Mouse (Mus musculus): ENCODE results near the gene Olfr466. TPM values are rescaled to one million over a fixed set of nuclear protein-coding genes. Genes with fewer than 3 reads are reported as not detected.

Gene Olfr466
- not detected in 2 replicates for polyA plus RNA-seq (2011; ENCODE audit: insufficient read length, low read depth, missing spikeins)

GRCm38 (mm10) chr13:65149940-65150339 lies at the start of gene Olfr466:
Gene Olfr466 (plus strand): TSS chr13:65150240.
- H3K4me1 ChIP-seq (ENCODE audit: control insufficient read depth, insufficient read depth, low read length): no peaks in the 10 kb centered on the region
- H3K27ac ChIP-seq (ENCODE audit: insufficient read depth, low read length): no peak within 1 kb of the TSS
- TF ChIP-seq POLR2A (IDR thresholded peaks at IDR 0.05; ENCODE audit: low read depth, low read length): no peak
- TF ChIP-seq CTCF (IDR thresholded peaks at IDR 0.05; ENCODE audit: borderline replicate concordance, insufficient read depth, low read length): no peak
- H3K4me3 ChIP-seq (ENCODE audit: insufficient read depth, low read length): no peak within 1 kb of the TSS

GRCm38 (mm10) chr13:65100678-65101077 lies 49.4 kb upstream of the Olfr466 start:
- no peak overlapping the region for H3K27ac ChIP-seq (ENCODE audit: insufficient read depth, low read length)
- no peak overlapping the region for H3K4me3 ChIP-seq (ENCODE audit: insufficient read depth, low read length)
- no peak for TF ChIP-seq CTCF (IDR thresholded peaks at IDR 0.05; ENCODE audit: borderline replicate concordance, insufficient read depth, low read length)
- no peak for TF ChIP-seq POLR2A (IDR thresholded peaks at IDR 0.05; ENCODE audit: low read depth, low read length)
- H3K4me1 ChIP-seq (ENCODE audit: control insufficient read depth, insufficient read depth, low read length): no peaks in the 10 kb centered on the region

- no peak overlapping the region for H3K27ac ChIP-seq (ENCODE audit: insufficient read depth, low read length)
- H3K4me3 ChIP-seq (ENCODE audit: insufficient read depth, low read length): no peak overlapping the region
- no peaks in the 10 kb centered on the region for H3K4me1 ChIP-seq (ENCODE audit: control insufficient read depth, insufficient read depth, low read length)
- no peak for TF ChIP-seq CTCF (IDR thresholded peaks at IDR 0.05; ENCODE audit: borderline replicate concordance, insufficient read depth, low read length)
- no peak for TF ChIP-seq POLR2A (IDR thresholded peaks at IDR 0.05; ENCODE audit: low read depth, low read length)
These were observed 48.8 kb upstream of the Olfr466 start for GRCm38 (mm10) chr13:65101232-65101631.

DNA sequence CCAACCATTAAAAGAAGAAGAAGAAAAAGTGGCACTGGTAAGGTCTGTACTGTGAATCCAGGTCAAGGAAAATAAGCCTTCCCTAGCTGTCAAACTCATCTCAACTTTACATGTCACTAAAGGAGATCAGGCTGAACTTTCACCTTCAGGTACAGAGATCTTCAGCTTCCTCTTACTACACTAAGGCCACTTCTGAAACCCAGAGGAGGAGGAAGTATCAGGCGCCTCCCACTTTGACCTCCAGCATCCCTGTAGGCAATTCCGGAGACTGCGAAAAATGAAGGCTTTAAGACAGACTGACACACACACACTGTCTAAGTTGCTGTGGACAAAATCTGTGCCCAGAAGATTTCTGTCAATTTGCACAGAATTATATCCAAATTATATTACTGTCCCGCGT lies 38.1 kb upstream of the Olfr466 start:
- H3K4me3 ChIP-seq (ENCODE audit: insufficient read depth, low read length): peak overlapping the region; percentile 81
- H3K4me1 ChIP-seq (ENCODE audit: control insufficient read depth, insufficient read depth, low read length): no peaks in the 10 kb centered on the region
- TF ChIP-seq POLR2A (IDR thresholded peaks at IDR 0.05; ENCODE audit: low read depth, low read length) (no peak), CTCF (IDR thresholded peaks at IDR 0.05; ENCODE audit: borderline replicate concordance, insufficient read depth, low read length) (no peak)
- H3K27ac ChIP-seq (ENCODE audit: insufficient read depth, low read length): peak overlapping the region; percentile 55

GRCm38 (mm10) chr13:65112459-65113110 lies 37.5 kb upstream of the Olfr466 start, which contains the start of gene Mfsd14b:
Gene Mfsd14b (minus strand): TSS chr13:65112975.
- Histone ChIP-seq H3K4me3 (ENCODE audit: insufficient read depth, low read length) (peak within 1 kb of the TSS; percentile 81), H3K4me1 (ENCODE audit: control insufficient read depth, insufficient read depth, low read length) (no peaks in the 10 kb centered on the region), H3K27ac (ENCODE audit: insufficient read depth, low read length) (peak within 1 kb of the TSS; percentile 55)
- TF ChIP-seq POLR2A (IDR thresholded peaks at IDR 0.05; ENCODE audit: low read depth, low read length) (peak; percentile 82), CTCF (IDR thresholded peaks at IDR 0.05; ENCODE audit: borderline replicate concordance, insufficient read depth, low read length) (no peak)

GRCm38 (mm10) chr13:65113239-65113638 lies 36.8 kb upstream of the Olfr466 start:
- H3K4me3 ChIP-seq (ENCODE audit: insufficient read depth, low read length): peak overlapping the region; percentile 81; the same call in 1 of the 2 replicates
- no peak overlapping the region; the same call in 1 of the 2 replicates for H3K27ac ChIP-seq (ENCODE audit: insufficient read depth, low read length)
- no peak for TF ChIP-seq CTCF (IDR thresholded peaks at IDR 0.05; ENCODE audit: borderline replicate concordance, insufficient read depth, low read length)
- TF ChIP-seq POLR2A (IDR thresholded peaks at IDR 0.05; ENCODE audit: low read depth, low read length): no peak
- H3K4me1 ChIP-seq (ENCODE audit: control insufficient read depth, insufficient read depth, low read length): no peaks in the 10 kb centered on the region

GRCm38 (mm10) chr13:65120984-65121383 lies 29.1 kb upstream of the Olfr466 start:
- H3K4me1 ChIP-seq (ENCODE audit: control insufficient read depth, insufficient read depth, low read length): no peaks in the 10 kb centered on the region
- TF ChIP-seq CTCF (IDR thresholded peaks at IDR 0.05; ENCODE audit: borderline replicate concordance, insufficient read depth, low read length): no peak
- TF ChIP-seq POLR2A (IDR thresholded peaks at IDR 0.05; ENCODE audit: low read depth, low read length): no peak
- no peak overlapping the region for H3K4me3 ChIP-seq (ENCODE audit: insufficient read depth, low read length)
- no peak overlapping the region for H3K27ac ChIP-seq (ENCODE audit: insufficient read depth, low read length)

GRCm38 (mm10) chr13:65122111-65122510 lies 27.9 kb upstream of the Olfr466 start:
- Histone ChIP-seq H3K4me3 (ENCODE audit: insufficient read depth, low read length) (no peak overlapping the region), H3K4me1 (ENCODE audit: control insufficient read depth, insufficient read depth, low read length) (no peaks in the 10 kb centered on the region), H3K27ac (ENCODE audit: insufficient read depth, low read length) (no peak overlapping the region)
- TF ChIP-seq CTCF (IDR thresholded peaks at IDR 0.05; ENCODE audit: borderline replicate concordance, insufficient read depth, low read length): no peak
- no peak for TF ChIP-seq POLR2A (IDR thresholded peaks at IDR 0.05; ENCODE audit: low read depth, low read length)

- TF ChIP-seq CTCF (IDR thresholded peaks at IDR 0.05; ENCODE audit: borderline replicate concordance, insufficient read depth, low read length) (no peak), POLR2A (IDR thresholded peaks at IDR 0.05; ENCODE audit: low read depth, low read length) (no peak)
- H3K4me3 ChIP-seq (ENCODE audit: insufficient read depth, low read length): no peak overlapping the region
- no peak overlapping the region for H3K27ac ChIP-seq (ENCODE audit: insufficient read depth, low read length)
- no peaks in the 10 kb centered on the region for H3K4me1 ChIP-seq (ENCODE audit: control insufficient read depth, insufficient read depth, low read length)
These were observed 22.8 kb upstream of the Olfr466 start for GRCm38 (mm10) chr13:65127063-65127847.

DNA sequence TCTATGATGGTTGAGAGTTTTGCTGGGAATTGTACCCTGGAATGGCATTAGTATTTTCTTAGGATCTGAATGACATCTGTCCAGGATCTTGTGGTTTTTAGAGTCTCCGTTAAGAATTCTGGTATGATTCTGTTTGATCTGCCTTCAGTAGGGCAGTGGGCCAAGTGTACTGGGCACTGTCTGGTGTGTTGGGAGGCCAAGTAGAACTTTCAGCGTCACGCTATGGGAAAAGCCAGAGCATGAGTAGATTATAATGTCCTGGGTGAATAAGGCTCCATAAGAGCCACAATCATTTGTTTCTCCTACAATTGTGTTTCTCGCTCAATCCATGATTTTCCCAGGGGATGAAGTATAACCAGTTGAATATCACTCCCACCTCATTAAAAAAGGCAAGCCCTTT lies 12.3 kb upstream of the Olfr466 start, which contains the start of gene Olfr465-ps1:
Gene Olfr465-ps1, plus strand, starts transcription at position 301 of the 400 bp plus-strand sequence.
- H3K4me3 ChIP-seq (ENCODE audit: insufficient read depth, low read length): no peak within 1 kb of the TSS
- no peak within 1 kb of the TSS for H3K27ac ChIP-seq (ENCODE audit: insufficient read depth, low read length)
- H3K4me1 ChIP-seq (ENCODE audit: control insufficient read depth, insufficient read depth, low read length): no peaks in the 10 kb centered on the region
- TF ChIP-seq POLR2A (IDR thresholded peaks at IDR 0.05; ENCODE audit: low read depth, low read length) (no peak), CTCF (IDR thresholded peaks at IDR 0.05; ENCODE audit: borderline replicate concordance, insufficient read depth, low read length) (no peak)
